Mouse (Mus musculus): ENCODE data around the gene St3gal4. TPM values are rescaled to one million over a fixed set of nuclear protein-coding genes. Genes with fewer than 3 reads are reported as not detected.
"Not testable (repeated sequence)": the region's sequence is repeated elsewhere in the genome, so short reads cannot be mapped to it uniquely, and the experiment has no call there.

St3gal4 gene
- 10 to 100 TPM; 24.1 to 26.0 TPM for total RNA-seq (2021)
- long read RNA-seq, experiment 1, transcript St3gal4-201 (11 exons, 2,095 nt), result major isoform, 28 of 53 reads
- long read RNA-seq, experiment 1, partial matches to known transcripts, result 1 of 53 reads
- long read RNA-seq, experiment 1, other reads (novel, unspliced or antisense), result 24 of 53 reads
- long read RNA-seq, experiment 2, transcript St3gal4-201 (11 exons, 2,095 nt), result major isoform, 16 of 44 reads
- long read RNA-seq, experiment 2, partial matches to known transcripts, result 2 of 44 reads
- long read RNA-seq, experiment 2, other reads (novel, unspliced or antisense), result 26 of 44 reads

DNA sequence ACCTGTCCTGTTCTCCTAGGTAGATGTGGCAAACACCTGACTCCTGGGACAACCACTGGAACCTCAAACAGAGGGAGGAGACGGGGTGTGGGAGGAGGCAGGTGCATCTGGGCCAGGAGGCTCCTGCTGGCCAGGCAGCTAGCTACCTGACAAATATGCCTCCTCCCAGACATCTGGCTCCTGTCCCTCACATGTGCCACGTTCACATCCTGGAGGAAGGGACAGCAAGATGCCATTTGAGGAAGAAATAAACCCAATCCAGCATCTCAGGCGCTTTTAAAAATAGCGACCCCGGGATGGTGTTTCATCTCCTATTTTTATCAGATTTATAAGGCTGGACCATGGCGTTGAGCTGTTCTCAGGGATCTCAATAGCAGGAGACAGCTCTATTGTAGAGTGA lies at the start of gene St3gal4:
St3gal4 (minus strand) TSS at position 101 of the 400 bp plus-strand sequence.
- no peak for DNase-seq

DNA sequence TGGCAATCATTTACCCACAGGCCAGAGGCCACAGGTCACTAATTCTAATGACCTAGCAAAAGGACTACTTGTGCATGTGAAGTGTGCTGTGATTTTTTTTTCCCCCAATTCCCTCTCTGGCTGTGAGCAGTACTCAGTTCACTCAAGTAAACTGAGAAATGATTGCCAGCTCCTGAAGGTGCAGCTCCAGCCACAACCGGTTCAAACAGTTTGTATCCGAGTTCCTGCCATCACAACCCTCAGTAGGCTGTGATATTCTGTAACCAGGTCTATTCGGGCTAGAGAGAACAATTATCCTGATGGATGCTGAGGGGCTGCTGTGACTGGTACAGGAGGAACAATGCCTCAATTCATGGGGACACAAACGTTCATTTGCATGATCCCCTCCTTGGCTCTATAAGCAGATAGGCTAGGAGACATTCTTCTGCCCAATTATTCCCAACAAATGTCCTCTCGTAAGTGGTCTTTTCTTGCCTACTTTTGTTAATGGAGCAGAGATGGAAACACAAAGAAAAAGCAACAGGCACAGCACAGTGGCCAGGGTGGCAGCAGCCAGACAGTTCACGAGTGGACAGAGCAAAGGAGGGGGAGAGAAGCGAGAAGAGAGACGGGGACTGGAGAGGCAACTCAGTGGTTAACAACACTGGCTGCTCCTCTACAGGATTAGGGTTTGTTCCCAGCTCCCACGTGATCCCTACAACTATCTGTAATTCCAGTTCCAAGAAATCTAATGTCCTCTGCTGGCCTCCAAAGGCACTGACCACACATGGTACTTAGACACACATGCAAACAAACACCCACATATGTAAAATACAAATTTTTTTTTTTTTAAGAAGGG lies 47.9 kb upstream of the St3gal4 start:
- DNase-seq, result no peak

DNA sequence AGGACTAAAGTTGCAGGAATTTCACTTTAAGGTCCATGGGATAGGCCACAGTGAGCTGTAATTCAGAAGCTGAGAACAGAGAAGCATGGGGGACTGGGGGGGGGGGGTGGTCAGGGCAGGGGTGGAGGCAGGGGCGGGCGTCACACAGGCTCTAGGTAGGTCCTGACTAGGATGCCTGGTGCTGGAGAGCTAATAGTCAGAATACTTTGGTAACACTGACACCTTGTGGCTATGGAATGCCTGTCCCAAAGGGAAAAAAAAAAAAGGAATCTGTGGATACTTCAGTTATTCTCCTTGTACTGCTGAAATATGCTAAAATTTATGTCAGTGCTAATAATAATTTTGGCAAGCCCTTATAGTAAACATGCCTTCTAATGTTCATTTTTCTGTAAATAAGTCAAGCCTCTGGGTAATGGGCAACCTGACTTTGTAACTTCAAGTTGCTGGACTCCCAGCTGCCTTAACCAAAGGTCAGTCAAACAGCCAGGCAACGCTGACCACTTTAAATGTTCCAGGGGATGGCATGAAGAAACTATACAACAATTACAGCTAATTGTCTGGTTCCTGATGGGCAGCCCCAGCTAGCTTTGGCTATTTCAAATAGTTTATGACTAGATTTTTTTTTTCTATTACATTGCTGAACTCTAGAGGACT lies 47.2 kb upstream of the St3gal4 start:
- DNase-seq, result peak; percentile 49 to 60

DNA sequence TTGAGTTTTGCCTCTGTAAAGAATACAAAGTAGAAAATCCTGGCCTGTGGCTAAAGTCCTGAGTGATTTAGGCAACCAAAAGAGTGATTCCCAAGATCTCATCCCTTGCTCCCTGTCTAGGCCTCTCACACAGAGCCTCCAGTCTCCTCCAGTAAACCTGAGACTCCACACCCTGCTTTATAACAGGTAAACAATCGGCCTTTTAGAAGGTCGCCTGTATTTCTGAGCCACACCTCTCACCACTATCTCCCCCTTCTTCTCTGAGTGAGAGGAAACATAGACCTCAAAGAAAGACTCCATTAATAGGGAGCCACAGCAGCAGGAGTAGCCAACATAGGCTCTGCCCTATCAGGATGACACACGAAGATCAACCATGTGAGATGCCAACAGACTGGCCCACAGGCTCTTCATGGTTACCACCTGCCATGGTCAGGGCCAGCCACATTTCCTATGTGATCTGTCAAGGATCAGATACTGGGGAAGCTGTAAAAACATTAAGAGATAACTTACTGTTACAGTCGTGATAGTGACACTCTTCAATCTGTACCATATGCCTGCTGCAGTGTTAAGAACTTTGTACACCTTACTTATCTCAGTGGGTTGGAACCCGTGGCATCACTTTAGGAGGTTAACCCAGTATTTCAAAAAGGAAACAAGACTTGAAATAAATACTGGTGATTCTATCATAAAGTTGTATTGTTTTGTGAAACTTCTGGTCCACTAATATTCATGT lies 45.2 kb upstream of the St3gal4 start:
- DNase-seq, result no peak

DNA sequence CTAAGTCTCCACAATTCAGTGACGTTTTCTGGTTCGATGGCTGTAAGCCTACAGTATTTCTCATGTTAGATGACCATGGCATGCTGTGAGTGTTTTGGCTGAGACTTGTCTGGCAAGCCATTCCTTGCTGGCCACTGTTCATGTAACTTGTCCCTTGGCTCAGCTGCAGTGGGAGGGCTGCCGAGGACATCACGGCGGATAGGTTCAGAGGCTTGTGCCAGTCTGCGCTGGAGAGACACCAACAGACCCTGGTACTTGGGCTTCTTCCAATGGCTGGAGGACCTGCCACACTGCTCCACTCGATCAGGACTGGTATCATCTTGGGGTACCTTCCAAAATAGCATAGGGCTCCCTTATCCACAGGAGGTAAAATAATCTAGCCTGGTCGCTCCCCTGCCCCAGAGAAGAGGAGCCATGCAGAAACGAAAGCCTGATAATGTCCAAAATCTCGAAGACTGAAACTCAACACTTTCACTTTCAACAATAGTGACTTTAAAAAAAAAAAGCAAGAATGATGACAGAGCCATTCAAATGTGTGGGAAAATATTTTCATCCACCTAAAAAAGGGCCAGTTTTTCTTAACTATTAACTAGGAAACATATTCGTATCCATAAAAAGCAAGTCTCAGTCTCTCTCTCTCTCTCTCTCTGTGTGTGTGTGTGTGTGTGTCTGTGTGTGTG lies 44.1 kb upstream of the St3gal4 start:
- peak; percentile 86 to 89 for DNase-seq

DNA sequence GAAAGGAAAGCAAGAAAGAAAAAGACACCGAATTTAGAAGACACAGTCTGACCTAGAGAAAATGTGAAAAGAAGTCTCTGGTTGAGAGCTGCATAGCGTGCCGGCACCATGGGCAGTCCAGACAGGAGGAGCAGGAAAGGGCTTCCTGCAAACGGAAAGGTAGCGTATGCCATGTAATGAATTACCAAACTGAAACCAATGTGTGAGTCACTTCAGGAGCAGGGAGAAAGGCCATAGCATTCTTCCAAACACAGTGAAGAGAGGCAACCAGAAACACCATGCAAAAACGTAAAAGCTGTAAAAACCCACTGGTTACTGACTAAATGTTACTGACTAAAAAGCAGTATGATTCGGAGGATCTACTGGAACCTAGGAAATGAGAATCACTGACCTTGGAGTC lies 42.7 kb upstream of the St3gal4 start:
- DNase-seq, result no peak

DNA sequence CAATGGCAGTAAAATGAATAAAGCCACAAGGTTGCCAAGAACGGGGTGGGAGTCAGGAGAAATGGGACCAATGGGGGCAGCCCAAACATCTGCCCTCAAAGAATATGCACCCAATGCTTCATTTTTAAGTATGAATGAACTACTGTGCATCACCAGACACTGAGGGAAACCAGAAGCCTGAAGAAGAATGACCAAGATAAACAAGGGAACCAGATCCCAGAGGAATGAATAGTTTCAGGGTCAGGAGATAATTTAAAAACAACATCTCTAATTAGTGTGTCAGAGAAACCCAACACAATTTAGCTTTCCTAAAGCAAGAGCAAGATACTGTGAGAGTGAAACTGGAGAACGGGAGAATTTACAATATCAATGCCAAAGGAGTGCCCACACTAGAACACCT lies 41.6 kb upstream of the St3gal4 start:
- no peak for DNase-seq

DNA sequence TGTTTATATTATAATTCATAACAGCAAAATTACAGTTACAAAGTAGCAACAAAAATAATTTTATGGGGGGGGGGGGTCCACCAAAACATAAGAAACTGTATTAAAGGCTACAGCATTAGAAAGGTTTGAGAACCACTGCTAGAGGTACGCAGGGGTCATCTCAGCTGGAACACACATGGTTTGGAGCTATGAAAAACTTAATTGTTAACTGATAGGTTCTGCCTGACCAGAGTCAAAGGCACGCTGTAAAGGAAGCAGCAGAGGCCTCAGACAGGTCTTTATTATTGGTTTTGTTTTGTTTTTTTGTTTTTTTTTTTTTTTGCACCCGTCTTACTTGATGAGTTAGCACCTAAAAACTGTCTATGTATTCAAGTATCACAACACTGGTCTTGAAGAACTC lies 39.4 kb upstream of the St3gal4 start:
- no peak for DNase-seq

DNA sequence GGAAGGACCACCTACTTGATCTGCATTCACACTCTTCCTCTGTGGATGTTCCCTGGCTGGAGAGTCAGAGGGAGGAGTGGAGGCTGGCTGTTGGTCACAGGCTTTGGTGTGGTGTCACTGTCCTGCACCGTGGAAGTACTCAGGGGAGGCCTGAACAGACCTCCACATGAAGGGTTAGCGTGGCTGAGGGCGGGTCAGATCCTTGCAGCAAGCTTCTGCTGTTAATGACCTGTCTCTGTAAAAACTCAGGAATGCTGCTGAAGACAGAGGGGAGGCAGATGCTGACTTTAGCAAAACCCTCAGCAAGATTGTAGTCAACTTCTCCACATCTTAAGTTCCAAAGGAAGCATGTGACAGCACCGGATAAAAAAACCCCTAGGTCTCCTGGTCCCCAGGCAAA lies 37.8 kb upstream of the St3gal4 start:
- no peak for DNase-seq

DNA sequence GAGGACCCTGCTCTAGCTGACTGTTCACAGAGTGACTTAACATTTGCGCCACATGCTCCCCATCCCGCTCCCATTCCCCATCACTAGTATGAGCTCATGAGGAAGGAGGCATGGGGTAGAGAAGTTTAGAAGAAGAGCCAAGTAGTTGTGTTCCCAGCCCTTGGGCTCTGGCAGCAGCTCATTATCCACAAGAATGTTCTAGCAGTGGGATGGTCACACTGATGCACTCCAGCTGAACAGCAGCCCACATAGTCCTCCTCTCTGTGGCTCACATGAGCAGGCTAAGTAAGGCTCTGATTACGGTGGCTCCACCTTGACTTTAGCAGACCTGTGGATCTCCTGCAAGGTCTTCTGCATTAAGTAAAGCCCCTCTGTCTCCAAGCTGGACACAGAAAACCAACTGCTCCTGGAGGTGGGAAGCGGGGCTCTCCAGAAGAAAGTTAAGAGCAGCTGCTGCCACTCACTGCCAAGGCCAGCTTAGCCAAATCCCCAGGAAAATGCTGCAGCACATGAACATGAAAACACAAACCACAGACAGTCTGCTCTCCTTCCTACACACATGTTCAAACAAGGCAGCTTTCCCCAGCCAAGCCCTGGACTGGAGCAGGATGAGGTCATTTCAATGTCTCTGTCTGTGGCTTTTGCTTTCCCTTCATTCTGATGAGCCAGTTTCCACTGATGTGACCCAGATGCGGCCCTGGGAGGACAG lies 37.1 kb upstream of the St3gal4 start:
- DNase-seq, result peak; percentile 64 to 77

DNA sequence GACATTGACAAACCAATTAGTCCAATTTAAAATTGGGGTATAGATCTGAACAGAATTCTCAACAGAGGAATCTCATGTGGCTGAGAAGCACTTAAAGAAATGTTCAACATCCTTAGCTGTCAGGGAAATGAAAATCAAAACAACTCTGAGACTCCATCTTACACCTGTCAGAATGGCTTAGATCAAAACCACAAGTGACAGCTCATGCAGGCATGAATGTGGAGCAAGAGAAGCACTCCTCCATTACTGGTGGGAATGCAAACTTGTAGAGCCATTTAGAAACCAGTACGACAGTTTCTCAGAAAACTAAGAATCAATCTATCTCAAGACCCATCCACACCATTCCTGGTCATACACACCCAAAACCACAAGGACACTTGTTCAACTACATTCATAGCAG lies 33.9 kb upstream of the St3gal4 start:
- DNase-seq, result no peak

DNA sequence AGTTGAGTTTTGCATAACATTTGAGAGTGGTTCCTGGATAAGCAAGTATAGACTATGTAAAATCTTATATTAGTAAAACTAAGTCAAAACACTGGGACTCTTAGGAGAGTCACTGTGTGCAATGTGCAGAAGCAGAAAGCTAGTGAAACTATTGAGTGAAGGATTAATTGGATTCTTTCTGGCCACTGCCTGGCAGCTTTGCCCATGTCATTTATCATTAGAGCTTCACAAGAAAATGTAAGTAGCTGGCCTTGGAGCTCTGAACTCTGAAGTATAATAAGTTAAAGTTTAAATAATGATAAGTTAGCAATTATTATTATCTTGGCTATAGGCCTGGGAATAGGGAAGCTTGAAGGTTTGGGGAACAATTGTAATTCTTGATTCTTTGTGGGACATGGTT lies 29.8 kb upstream of the St3gal4 start:
- not testable (repeated sequence) for DNase-seq

DNA sequence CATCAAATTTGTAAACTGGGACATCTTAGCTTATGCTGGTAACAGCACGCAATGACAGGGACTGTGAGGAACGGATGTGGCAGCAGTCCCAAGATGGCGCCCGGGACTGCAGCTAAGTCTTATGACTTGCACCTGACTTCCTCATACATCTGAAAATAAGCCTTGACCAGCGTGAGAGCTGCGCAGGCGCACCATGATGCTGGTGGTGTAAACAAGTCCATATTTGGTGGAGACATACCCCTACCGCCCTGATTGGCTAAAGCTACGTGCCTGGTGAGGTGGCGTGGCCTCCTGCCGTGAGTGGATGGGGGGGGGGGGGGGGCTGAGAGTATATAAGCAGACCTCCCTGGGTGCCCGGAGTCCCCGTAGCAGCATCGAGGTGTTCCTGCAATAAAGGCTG lies 28.2 kb upstream of the St3gal4 start:
- DNase-seq, result not testable (repeated sequence)

DNA sequence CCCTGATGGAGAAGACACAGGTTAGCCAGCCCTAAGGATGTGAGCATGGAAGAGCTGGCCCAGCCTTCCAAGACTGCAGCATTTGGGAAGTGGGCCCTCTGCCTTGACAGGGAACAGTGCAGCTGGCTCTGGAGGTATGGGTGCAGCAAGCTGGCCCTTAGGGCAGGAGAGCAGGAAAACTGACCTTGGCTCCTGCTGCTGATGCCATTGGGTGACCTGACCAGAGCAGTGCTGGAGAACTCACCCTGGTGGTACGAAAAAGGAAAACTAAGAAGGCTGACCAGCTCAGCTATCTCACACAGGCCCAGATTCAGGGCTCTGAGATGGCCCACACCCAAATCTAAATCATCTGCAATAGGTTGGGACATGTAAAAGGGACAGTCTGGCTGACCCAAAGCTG lies 26.8 kb upstream of the St3gal4 start:
- DNase-seq, result no peak

DNA sequence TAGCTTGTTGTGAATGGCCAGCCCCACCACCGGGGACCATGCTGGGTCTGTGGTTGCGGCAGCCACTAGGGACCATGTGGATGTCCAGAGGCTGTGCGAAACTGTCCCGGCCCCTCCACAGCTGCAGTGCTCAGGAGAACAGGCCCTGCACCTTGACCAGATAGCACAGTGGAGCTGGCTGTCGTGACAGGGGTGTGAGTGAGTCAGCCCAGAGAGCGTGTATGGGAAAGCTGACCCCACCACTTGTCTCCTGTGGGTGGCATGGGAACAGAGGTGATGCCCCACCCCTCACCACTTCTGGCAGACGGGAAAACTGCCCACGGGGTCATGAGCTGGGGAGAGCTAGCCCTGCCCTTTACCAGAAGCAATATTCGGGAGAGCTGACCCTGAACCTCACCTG lies 26.1 kb upstream of the St3gal4 start:
- no peak for DNase-seq

DNA sequence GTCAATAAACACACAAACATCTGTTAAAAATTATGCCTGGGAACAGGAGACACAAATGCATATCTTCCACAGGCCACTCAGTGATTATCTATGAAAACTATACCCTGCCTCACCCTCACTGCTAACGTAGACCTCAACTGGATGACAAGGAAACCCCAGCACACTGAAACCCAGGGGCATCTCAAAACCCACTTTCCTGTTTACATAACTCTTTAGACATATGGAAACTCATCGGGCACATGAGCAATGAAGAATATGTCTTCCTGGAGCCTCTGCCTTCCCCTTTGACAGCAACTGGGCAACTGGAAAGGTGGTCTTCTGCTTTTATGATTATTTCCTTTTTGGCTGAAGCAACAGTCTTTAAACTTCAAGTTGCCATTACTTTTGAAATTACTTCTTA lies 23.2 kb upstream of the St3gal4 start:
- no peak for DNase-seq

DNA sequence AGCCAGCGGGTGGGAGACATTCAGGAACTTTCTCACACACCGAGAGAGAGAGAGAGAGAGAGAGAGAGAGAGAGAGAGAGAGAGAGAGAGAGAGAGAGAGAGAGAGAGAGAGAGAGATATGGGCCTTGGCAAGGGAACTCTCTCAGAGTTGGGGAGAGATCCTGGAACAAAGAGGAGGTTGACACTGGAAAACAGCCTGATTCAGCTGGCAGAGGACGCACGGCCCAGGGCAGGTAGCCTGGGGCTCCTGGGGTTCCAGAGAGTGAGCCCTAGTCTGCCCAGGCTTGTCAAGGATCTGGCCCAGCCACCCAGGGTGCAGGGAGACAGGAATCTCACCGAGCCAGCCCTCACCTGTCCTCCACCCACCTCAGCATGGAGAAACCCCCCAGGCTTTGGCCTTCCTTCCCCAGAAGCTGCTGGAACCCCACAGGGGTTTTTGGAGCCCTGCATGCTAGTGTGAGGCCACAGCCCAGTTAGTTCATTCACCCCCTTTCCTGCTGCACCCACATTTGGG lies 20.2 kb upstream of the St3gal4 start:
- no peak for DNase-seq

DNA sequence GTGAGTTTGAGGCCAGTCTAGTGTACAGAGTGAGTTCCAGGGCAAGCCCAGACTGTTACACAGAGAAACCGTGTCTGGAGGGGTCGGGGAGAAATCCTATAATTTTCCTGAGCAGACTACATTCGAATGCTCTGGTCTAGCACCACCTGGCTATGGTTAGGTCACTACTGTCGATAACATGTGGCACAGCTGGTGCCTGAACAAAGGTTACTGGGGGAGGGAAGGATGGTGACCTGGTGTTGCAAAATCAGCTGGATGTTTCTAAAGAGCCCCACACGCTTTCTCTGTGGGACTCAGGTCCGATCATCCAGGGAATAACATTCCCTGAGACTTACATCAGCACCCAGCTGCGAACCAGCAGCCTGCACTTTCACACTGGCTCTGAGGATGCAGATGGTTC lies 19.0 kb upstream of the St3gal4 start:
- peak in 1 of 2 experiments; percentile 25 for DNase-seq

DNA sequence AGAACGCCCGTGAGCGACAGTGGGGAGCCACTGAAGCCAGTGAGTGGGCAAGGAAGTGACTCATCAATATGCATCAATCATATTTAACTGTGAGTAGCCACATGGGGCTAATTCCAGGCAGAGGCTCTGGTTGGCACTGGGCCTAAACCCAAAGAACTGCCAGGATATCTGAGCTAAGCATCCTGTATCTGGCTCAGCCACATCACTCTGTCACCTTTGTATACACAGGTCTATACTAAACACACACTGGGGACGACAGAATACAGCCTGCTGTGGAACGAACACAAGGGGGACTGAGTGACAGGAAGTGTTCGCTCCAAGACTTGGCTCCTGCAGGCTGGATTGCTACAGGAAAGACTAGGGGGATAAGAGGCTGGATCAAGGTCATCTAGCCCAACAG lies 16.5 kb upstream of the St3gal4 start:
- DNase-seq, result no peak

DNA sequence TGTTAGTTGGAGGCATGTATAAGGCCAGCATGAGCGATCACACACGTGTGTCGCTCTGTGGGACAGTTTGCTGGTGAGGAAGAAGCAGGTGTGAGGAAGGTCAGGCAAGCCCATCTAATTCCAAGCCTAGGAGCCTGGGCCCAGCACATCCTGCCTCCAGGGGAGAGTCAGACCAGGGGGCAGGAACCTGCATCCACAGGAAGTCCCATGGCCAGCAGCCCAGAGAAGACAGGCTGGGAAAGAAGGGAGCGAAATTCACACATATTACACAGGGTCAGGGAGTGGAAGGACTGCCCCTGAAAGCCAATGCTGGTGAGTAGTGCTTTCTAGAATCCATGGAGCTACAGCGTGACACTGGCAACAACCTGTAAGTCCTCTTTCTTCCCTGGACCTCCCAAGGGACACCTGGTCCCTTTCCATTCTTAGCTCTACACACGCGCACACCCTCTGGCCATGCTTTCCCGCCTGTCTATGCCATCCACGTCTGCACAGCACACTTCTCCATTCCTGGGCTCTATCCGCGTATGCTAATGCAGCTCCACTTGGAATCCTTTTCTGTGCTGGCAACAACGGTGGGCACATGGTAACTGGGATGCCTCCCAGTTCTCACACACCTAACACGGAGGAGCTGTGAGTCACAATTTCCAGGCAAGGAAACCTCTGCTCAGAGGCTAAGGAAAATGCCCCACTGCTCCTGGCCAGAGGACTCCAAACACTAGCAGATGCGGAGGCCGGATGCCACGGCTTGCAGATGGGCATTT lies 12.7 kb upstream of the St3gal4 start:
- DNase-seq, result peak; percentile 66 to 71
